ENCODE assay signal across 25 mouse cellular contexts in genomic region chr10:117460366-117460730, GRCm38 (mm10).
"Had no signal": no experiment of that assay in that cellular context is flagged by ENCODE, and none has a peak within 500 bp of the region (broad histone marks: within the 10 kb centered on the region; RNA-seq: fewer than 3 reads in every experiment).

No protein-coding gene starts in this region.

- H3K4me1 ChIP-seq: embryonic facial prominence, embryonic 12.5 days; forebrain, embryonic 12.5 days; forebrain, embryonic 15.5 days had no signal

- ATAC-seq: forebrain, embryonic 13.5 days; forebrain, embryonic 14.5 days; forebrain, embryonic 15.5 days; forebrain, embryonic 16.5 days; forebrain, postnatal 0 days had no signal

- H3K4me3 ChIP-seq: embryonic facial prominence, embryonic 10.5 days; embryonic facial prominence, embryonic 12.5 days; embryonic facial prominence, embryonic 13.5 days; embryonic facial prominence, embryonic 15.5 days; erythroblast, embryonic 14.5 days; forebrain, embryonic 10.5 days; forebrain, embryonic 12.5 days; forebrain, embryonic 13.5 days; forebrain, embryonic 15.5 days; gastrocnemius, adult 2 months; heart, adult 2 months had no signal

- DNase-seq: cerebellum, adult 8-10 months; cerebellum, adult 9-10 months; cerebellum, adult 9-11 months; cerebellum, postnatal 25 days; cerebellum, postnatal 36 days; embryo, embryonic 11 days; forebrain, postnatal 0 days; gastrocnemius, adult 2 months; gastrocnemius, postnatal 10 days; gastrocnemius, postnatal 14 days; gastrocnemius, postnatal 25 days; gastrocnemius, postnatal 36 days; heart, adult 18-20 months; heart, adult 2 months had no signal

- H3K27me3 ChIP-seq: embryonic facial prominence, embryonic 12.5 days; embryonic facial prominence, embryonic 13.5 days; embryonic facial prominence, embryonic 15.5 days; forebrain, embryonic 12.5 days; forebrain, embryonic 15.5 days had no signal

- H3K4me2 ChIP-seq: embryonic facial prominence, embryonic 12.5 days; embryonic facial prominence, embryonic 13.5 days; embryonic facial prominence, embryonic 15.5 days; forebrain, embryonic 12.5 days; forebrain, embryonic 13.5 days; forebrain, embryonic 15.5 days had no signal

- H3K9me3 ChIP-seq: embryonic facial prominence, embryonic 10.5 days; embryonic facial prominence, embryonic 12.5 days; embryonic facial prominence, embryonic 13.5 days; embryonic facial prominence, embryonic 15.5 days; forebrain, embryonic 10.5 days; forebrain, embryonic 12.5 days; forebrain, embryonic 13.5 days; forebrain, embryonic 15.5 days had no signal

- H3K36me3 ChIP-seq: embryonic facial prominence, embryonic 10.5 days; embryonic facial prominence, embryonic 12.5 days; embryonic facial prominence, embryonic 13.5 days; embryonic facial prominence, embryonic 15.5 days; forebrain, embryonic 10.5 days; forebrain, embryonic 12.5 days; forebrain, embryonic 15.5 days had no signal

- H3K27ac ChIP-seq: embryonic facial prominence, embryonic 10.5 days; embryonic facial prominence, embryonic 12.5 days; embryonic facial prominence, embryonic 13.5 days; embryonic facial prominence, embryonic 15.5 days; forebrain, embryonic 10.5 days; forebrain, embryonic 12.5 days; forebrain, embryonic 13.5 days; forebrain, embryonic 15.5 days; gastrocnemius, adult 2 months; heart, adult 2 months had no signal

- H3K9ac ChIP-seq: embryonic facial prominence, embryonic 12.5 days; embryonic facial prominence, embryonic 13.5 days; embryonic facial prominence, embryonic 15.5 days; forebrain, embryonic 12.5 days; forebrain, embryonic 13.5 days; forebrain, embryonic 15.5 days; forebrain, postnatal 0 days had no signal
